Mouse (Mus musculus) macrophage (primary cell): Measurements from ENCODE around the gene B3galt1. TPM values are rescaled to one million over a fixed set of nuclear protein-coding genes. Genes with fewer than 3 reads are reported as not detected.

Experiments
- H3K27ac ChIP-seq: fragments of 350-480 bp; formaldehyde crosslinking; 2 replicates; pipeline ENCODE4 v1.9.0; 2021
- H3K36me3 ChIP-seq: fragments of 350-480 bp; formaldehyde crosslinking; 2 replicates; pipeline ENCODE4 v1.9.0; 2021; ENCODE audit errors: inconsistent target
- H3K4me3 ChIP-seq: fragments of 350-480 bp; formaldehyde crosslinking; 2 replicates; pipeline ENCODE4 v1.9.0; 2021; ENCODE audit errors: inconsistent target
- H3K79me2 ChIP-seq: fragments of 350-480 bp; formaldehyde crosslinking; 2 replicates; pipeline ENCODE4 v1.9.0; 2021; ENCODE audit errors: inconsistent target
- WGBS: methylation state at CpG from one replicate; pipeline ENCODE4 v1.1.7; 2026; ENCODE audit warnings: inconsistent platforms; ENCODE audit not compliant: missing documents; 5-methylcytosine and 5-hydroxymethylcytosine counted together
- polyA plus RNA-seq: library from polyadenylated mRNA; stranded (reverse); fragments of 250-400 nt; gene quantifications from 3 replicates; pipeline ENCODE4 v1.2.4, GENCODE M21; 2018; ENCODE audit warnings: inconsistent platforms

Gene B3galt1
- polyA plus RNA-seq, 1 experiment from 2014 or later: not detected

DNA sequence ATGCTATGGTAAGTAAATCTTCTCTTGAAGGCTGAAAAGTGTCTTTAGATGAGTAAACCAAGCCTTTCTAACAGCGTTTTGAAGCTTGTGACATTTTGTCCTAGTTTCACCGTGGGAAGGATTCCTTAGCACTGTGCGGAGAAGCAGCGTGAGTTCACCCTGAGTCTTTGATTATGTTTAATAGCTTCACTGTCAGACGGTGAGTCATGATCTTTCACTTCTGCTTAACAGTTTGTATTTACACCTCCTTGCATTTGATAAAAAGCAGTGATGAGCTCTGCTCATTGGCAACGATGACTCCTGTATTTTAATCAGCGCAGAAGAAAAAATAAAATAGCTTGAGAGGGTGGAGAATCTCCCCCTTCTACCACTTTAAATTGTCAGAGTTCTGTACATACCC, 440.0 kb downstream of the B3galt1 start:
- no peaks in the 10 kb centered on the region for H3K79me2 ChIP-seq
- no peak overlapping the region for H3K4me3 ChIP-seq
- H3K36me3 ChIP-seq: no peaks in the 10 kb centered on the region
- WGBS: 89% methylated on average over 7 of the region's 7 CpGs
- no peak overlapping the region for H3K27ac ChIP-seq

- Histone ChIP-seq H3K27ac (no peak overlapping the region), H3K36me3 (no peaks in the 10 kb centered on the region), H3K79me2 (no peaks in the 10 kb centered on the region), H3K4me3 (no peak overlapping the region)
- 72% methylated on average over 4 of the region's 4 CpGs for WGBS
Measured at GRCm38 (mm10) chr2:68011336-68011735, 445.7 kb downstream of the B3galt1 start.

GRCm38 (mm10) chr2:68020251-68020680, 454.6 kb downstream of the B3galt1 start:
- 91% methylated on average over 5 of the region's 5 CpGs for WGBS
- Histone ChIP-seq H3K36me3 (no peaks in the 10 kb centered on the region), H3K27ac (no peak overlapping the region)

DNA sequence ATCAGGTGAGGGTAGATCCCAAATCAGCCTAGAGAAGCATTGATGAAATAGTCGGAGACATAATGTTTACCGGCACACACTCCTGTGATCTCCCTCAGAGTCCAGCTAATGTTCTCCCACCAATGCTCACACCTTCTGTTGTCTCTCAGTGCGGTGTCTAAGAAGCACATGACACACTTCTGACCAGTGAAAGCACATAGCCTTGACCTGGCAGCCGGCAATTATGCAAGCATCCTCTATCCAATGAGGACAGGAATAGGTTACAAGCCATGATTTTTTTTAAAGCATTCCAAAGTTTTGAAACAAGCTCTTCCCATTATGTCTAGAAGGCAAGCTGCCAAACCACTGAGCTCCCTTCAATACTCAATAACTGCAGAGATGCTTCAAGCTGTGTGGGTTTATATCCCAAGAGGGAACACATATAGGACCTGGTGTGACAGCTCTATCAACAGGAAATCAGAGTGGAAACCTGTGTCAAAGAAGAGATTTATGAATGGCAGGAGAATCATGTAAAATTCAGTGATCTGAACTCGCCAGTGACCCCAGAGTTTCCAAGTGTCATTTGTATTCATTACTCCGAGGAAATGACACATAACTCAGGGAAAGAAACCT, 456.0 kb downstream of the B3galt1 start:
- H3K27ac ChIP-seq: no peak overlapping the region
- no peak overlapping the region for H3K4me3 ChIP-seq
- H3K36me3 ChIP-seq: no peaks in the 10 kb centered on the region
- H3K79me2 ChIP-seq: no peaks in the 10 kb centered on the region
- 85% methylated on average over 6 of the region's 6 CpGs for WGBS

More at GRCm38 (mm10) chr2:68020251-68020680, 454.6 kb downstream of the B3galt1 start:
- Histone ChIP-seq H3K4me3 (no peak overlapping the region), H3K79me2 (no peaks in the 10 kb centered on the region)

- Histone ChIP-seq H3K79me2 (no peaks in the 10 kb centered on the region), H3K4me3 (no peak overlapping the region), H3K27ac (no peak overlapping the region), H3K36me3 (no peaks in the 10 kb centered on the region)
- 93% methylated on average over 2 of the region's 2 CpGs for WGBS
Measured at GRCm38 (mm10) chr2:68028811-68029210, 463.1 kb downstream of the B3galt1 start.

DNA sequence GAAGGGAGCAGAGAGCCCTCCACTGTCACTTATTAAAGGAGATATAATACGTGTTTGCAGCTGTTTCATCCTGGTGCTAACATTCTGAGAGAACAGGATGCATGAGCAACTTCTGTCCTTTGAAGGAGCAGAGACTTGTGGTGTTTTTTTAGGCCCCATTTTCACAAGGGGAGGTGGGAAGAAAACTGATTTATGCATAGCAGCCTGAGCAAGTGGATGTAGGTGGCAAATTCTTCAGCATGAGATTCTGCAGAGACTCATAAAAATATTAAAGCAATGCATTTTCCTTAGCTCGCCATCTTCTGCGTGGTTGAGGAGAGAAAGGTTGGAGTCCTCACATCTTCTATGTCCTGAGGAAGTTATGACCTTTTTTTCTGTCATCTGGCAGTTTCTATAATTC, 469.0 kb downstream of the B3galt1 start:
- H3K4me3 ChIP-seq: no peak overlapping the region
- no peaks in the 10 kb centered on the region for H3K79me2 ChIP-seq
- H3K27ac ChIP-seq: no peak overlapping the region
- WGBS: 89% methylated on average over 3 of the region's 3 CpGs
- no peaks in the 10 kb centered on the region for H3K36me3 ChIP-seq

- Histone ChIP-seq H3K36me3 (no peaks in the 10 kb centered on the region), H3K79me2 (no peaks in the 10 kb centered on the region), H3K27ac (no peak overlapping the region), H3K4me3 (no peak overlapping the region)
- 85% methylated on average over 5 of the region's 5 CpGs for WGBS
Measured at GRCm38 (mm10) chr2:68040752-68041151, 475.1 kb downstream of the B3galt1 start.

DNA sequence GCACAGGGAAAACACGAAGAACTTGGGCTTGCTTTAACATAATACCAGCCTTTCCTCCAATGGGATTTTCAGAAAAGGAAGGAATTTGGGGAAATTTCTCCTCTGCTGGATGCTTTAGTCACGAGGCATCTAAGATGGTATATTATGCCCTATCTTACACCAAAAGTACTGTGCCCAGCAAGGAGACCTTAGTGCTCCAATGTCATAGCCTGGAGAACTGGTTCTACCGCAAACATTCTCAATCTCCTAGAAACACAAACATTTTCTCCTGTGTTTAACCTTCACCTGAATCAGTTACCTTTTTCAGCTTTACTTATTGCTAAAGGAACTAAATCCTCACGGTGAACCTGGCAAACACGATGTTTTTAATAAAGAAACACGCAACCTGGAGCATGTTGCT, 486.8 kb downstream of the B3galt1 start:
- Histone ChIP-seq H3K79me2 (no peaks in the 10 kb centered on the region), H3K36me3 (no peaks in the 10 kb centered on the region), H3K27ac (no peak overlapping the region), H3K4me3 (no peak overlapping the region)
- 79% methylated on average over 6 of the region's 6 CpGs for WGBS

DNA sequence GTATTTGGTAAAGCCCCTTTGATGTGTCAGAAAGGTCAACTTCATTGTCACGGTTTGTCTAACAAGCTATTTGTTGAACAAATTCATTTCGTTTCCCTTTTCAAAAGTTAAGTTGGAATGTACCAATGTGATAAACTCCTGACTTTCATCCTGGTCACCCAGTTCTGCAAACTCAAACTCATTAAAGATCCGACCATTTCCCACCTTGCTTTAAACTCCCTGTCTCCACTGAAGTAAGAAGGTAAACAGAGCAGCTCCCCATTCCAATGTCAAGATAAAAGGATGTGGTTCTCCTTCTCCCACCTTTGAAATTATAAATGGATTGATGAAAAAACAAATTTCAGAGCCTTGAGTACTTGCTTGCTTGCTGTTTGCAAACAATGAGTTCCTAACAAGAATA, 487.6 kb downstream of the B3galt1 start:
- no peak overlapping the region for H3K27ac ChIP-seq
- 74% methylated on average over 3 of the region's 3 CpGs for WGBS
- H3K4me3 ChIP-seq: no peak overlapping the region

DNA sequence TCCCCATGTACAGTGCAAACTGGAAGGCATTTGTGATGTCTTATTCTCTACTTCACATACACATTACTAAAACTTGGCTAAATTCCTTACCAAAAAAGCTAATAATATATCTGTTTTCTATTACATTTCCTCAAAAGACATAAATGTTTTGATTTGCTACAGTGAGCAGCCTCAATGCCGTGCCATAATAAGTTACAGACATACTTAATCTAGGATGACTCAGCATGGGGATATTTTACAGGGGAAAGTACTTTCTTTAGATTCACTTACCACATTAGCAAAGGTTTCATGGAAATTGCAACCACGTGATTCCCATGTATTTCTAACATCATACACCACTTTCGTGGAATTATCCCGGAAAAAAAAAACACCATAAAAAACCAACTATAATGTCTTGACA, 495.7 kb downstream of the B3galt1 start:
- no peaks in the 10 kb centered on the region for H3K79me2 ChIP-seq
- H3K36me3 ChIP-seq: no peaks in the 10 kb centered on the region
- no peak overlapping the region for H3K4me3 ChIP-seq
- 88% methylated on average over 4 of the region's 4 CpGs for WGBS
- no peak overlapping the region for H3K27ac ChIP-seq

More for the DNA sequence above, 487.6 kb downstream of the B3galt1 start:
- Histone ChIP-seq H3K79me2 (no peaks in the 10 kb centered on the region), H3K36me3 (no peaks in the 10 kb centered on the region)

- no peak overlapping the region for H3K4me3 ChIP-seq
- H3K27ac ChIP-seq: no peak overlapping the region
- H3K79me2 ChIP-seq: no peaks in the 10 kb centered on the region
- WGBS: 80% methylated on average over 5 of the region's 5 CpGs
- H3K36me3 ChIP-seq: no peaks in the 10 kb centered on the region
Measured at GRCm38 (mm10) chr2:68079426-68080360, 514.0 kb downstream of the B3galt1 start.

DNA sequence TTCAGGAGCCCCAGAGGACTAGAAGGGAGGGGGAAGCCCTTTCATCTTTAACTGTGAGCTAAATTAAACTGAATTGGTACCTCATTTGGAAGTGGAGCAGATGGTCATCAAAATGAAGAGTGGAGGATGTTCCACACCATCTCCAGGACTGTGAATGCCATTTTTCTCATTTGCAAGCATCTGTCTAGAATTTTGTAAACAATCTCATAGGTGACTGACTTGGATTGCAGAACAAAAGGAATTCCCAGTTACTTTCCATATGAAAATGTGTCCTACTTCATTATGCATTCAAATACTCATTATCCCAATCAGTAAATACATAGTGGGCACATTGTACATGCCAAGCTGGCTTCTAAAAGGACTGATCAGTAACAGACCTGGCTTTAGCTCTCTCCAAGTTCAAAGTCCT, 515.2 kb downstream of the B3galt1 start:
- no peaks in the 10 kb centered on the region for H3K79me2 ChIP-seq
- no peak overlapping the region for H3K4me3 ChIP-seq
- H3K27ac ChIP-seq: no peak overlapping the region
- H3K36me3 ChIP-seq: no peaks in the 10 kb centered on the region

DNA sequence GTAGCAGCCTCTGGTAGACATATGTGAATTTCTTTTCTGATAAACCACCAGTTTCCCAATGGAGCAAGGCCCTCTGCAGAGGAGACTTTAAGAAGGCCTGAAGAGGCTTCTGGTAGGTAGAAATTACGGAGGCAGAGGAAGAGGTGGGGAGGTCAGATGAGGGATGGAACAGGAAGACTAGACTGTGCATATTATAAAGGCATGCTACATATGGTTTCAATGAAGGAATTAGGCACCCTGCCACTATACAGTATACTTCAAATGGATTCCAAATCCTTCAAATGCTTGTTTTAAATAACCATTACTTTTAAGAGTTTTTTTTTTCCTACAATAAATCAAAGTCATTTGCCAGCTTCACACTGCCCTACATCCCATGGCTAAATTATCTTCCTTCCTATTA, 518.8 kb downstream of the B3galt1 start:
- no peaks in the 10 kb centered on the region for H3K79me2 ChIP-seq
- H3K36me3 ChIP-seq: no peaks in the 10 kb centered on the region
- no peak overlapping the region for H3K4me3 ChIP-seq
- WGBS: 60% methylated on average over 1 of the region's 1 CpGs
- H3K27ac ChIP-seq: no peak overlapping the region

DNA sequence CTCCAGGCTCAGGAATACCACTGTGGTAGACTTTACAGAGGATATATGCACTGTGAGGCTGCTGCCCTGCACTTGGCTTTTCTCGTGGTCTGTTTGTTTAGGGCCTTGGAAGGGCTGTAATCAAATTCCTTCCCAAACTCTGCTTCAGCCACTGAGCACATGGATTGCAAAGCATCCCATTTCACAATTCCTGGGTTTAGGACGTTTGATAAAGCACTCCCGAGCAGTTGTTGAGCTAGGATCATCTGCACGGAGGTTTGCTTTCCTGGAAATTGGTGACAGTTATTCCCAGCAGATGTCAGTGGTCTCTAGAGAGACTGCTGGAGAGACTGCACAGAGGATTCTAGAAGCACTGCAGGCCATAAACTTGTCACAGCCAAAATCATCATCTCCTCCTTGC, 520.4 kb downstream of the B3galt1 start:
- Histone ChIP-seq H3K36me3 (no peaks in the 10 kb centered on the region), H3K79me2 (no peaks in the 10 kb centered on the region), H3K27ac (no peak overlapping the region), H3K4me3 (no peak overlapping the region)
- 88% methylated on average over 4 of the region's 4 CpGs for WGBS

DNA sequence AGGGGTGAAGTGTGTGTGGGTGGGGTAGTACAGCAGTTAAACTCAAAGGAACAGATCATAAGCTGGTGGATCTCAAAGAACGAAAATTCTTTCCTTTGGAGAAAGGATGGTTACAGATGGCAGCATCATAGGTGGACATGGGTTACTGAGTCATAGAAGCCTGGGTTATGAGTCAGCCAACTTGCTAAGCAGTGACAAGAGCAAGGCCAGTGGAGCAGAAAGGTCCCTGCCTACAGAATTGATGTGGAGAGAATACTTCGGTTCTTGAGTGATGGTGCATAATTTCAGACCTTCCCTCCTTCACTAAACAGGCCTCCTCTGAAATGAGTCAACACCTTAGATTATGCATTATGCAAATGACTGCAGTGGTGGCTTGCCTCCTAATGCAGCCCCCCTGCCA, 525.9 kb downstream of the B3galt1 start:
- no peak overlapping the region for H3K4me3 ChIP-seq
- no peaks in the 10 kb centered on the region for H3K79me2 ChIP-seq
- 89% methylated on average over 2 of the region's 2 CpGs for WGBS
- H3K27ac ChIP-seq: no peak overlapping the region
- H3K36me3 ChIP-seq: no peaks in the 10 kb centered on the region
